Mouse (Mus musculus) B cell, adult 62 days (primary cell): ENCODE measurements around the gene Vldlr. TPM values are rescaled to one million over a fixed set of nuclear protein-coding genes. Genes with fewer than 3 reads are reported as not detected.

Experiments
- total RNA-seq: library from RNA; stranded (reverse); gene quantifications from 4 replicates; pipeline ENCODE4 v1.2.4, GENCODE M21; 2023

Vldlr gene
- total RNA-seq: not detected in 4 replicates

DNA sequence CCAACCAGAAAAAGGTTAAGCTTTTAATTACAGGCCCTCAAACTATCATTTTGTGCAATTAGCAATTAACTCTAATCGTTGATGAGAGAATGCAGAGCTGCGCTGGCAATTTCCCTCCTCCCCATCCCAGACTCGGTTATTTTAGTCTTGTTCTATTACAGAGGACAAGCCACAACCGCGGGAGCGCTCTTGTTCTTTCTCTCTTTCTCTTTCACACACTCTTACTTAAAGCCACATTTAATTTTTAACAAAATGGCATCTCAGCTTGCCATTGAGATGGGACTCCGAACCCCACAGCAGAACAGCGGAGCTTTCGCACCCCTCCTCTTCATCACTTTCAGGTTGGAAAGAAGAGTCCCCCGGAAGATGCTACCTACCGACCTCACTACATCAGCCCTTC is at the start of gene Vldlr:
Gene Vldlr (plus strand): TSS at position 167 of the 400 bp plus-strand sequence.

Other genes starting within 250 kb of the Vldlr start
- gene Kcnv2, start 106.1 kb downstream of the Vldlr start, total RNA-seq: not detected in 4 replicates
- gene Pum3, start 213.3 kb downstream of the Vldlr start, total RNA-seq: 78.9 to 91.6 TPM (median 82.8 TPM) in 4 replicates